Mouse (Mus musculus): ENCODE data around the gene Dusp16. TPM values are rescaled to one million over a fixed set of nuclear protein-coding genes. Genes with fewer than 3 reads are reported as not detected.

The Dusp16 gene
- total RNA-seq, 1 experiment from 2014 or later: 312 TPM

DNA sequence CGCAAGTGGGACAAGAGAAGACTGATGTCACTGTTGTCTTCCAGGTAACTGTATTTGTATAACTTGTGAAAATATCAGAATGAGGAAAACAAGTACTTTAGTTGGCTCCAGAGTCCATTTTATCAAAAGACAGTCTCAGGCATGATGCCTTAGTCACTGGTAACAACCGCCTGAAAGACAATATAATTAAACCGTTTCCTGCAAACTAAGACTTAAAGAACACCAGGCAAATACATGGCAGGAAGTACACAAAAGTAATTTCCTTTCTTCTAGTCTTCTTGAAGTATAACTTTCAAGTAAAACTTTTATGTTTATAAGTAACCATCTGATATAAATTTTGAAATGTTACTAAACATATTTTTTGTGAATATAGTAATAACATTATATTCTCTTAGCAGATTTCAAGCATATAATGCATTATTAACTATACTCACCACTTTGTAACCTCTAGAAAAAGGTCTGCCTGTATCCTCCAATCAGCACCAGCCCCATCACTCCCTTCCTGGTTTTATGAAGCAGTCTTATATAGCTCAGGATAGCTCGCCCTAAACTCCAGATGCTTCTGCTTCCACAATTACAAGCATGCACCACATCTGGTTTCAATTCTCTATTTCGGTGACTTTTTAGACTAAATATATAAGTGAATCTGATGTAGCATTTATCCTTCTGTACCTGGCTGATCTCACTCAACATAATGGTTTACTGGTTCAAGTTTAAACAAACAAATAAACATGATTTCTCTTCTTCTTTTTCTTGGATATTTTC, 40.4 kb downstream of the Dusp16 start:
- ATAC-seq (replicated peaks; ENCODE audit: insufficient number of reproducible peaks, low FRiP score, low TSS enrichment, poor library complexity, severe bottlenecking): peak; percentile 66

DNA sequence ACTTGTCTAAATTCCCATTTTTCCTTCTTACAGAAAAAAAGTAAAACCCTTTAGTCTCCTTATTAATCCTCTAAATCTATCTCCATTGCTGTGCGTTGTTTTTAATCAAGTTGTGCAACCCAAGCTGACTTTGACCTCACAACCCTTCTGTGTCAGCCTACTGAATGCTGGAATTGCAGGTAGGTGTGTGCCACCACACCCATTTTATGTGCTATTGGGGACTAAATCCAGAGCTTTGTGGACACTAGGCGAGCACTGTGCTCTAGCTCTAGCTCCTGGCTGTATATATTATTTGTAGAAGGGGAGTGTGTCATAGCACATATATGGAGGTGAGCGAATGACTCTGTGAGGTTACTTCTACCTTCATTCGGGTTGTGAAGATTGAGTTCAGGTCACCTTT, 41.3 kb downstream of the Dusp16 start:
- ATAC-seq (replicated peaks; ENCODE audit: insufficient number of reproducible peaks, low FRiP score, low TSS enrichment, poor library complexity, severe bottlenecking): no peak

DNA sequence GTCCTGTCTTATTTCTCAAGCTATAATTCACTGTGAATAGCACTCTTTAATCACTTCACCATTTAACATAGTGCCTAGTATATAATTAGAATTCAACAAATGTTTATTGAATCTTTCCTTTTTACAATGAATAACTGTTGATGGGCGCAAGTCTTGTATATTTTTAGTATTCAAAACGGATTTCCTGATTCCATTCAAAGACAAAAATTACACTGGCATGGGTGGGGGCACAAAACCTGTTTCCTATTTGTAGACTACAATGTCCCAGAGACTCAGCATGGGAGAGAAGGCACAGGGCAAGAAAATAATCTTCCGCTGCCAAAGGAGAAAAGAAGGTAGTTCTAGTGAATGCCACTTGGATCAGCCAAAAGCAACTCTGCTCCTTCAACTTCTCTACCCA, 44.3 kb downstream of the Dusp16 start:
- no peak for ATAC-seq (replicated peaks; ENCODE audit: insufficient number of reproducible peaks, low FRiP score, low TSS enrichment, poor library complexity, severe bottlenecking)

DNA sequence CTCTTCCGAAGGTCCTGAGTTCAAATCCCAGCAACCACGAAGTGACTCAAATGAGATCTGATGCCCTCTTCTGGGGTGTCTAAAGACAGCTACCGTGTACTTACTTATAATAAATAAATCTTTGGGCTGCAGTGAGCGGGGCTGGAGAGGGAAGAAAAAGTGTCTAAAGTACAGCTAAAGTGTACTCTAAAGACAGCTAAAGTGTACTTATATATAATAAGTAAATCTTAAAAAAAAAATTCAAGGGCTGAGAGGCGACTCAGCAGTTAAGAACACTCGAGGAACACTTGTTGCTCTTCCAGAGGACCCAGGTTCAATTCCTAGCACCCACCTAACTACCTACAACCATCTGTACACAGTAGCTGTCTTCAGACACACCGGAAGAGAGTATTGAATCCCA, 46.5 kb downstream of the Dusp16 start:
- ATAC-seq (replicated peaks; ENCODE audit: insufficient number of reproducible peaks, low FRiP score, low TSS enrichment, poor library complexity, severe bottlenecking): no peak

DNA sequence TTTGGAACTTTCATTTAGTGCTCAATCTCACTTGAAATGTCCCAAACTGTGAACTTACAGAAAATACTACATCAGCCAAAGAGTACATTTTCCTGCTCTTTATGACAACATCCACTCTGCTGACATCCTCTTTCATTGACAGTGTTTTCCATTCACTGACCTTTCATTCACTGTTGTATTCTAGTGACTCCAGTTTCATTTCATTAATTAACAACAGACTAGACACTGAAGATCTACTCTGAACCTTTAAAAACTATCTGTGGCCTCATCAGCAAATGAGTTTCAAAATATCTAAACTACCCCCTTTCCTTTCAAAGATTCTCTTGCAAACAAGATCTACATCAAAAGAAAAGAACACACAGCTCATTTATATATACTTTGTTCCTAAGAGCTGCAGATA, 48.9 kb downstream of the Dusp16 start:
- ATAC-seq (replicated peaks; ENCODE audit: insufficient number of reproducible peaks, low FRiP score, low TSS enrichment, poor library complexity, severe bottlenecking): no peak

DNA sequence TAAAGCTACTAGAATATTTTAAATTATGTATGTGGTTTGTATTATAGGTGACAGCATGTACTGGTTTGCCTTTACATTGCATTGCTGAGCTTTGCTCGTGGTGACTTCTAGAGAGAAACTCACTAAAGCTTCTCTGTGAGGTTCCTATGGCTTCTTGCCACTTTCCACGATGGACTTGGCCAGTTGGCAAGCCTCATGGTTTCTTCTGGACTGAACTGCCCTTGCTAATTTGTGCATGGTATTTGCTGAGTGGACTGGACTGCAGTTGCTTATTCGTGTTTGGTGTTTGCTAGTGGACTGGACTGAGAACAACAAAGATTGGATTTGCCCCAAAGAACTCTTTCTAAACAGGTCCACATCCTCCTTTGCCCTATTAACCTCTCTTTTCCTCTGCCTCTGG, 55.6 kb downstream of the Dusp16 start:
- ATAC-seq (replicated peaks; ENCODE audit: insufficient number of reproducible peaks, low FRiP score, low TSS enrichment, poor library complexity, severe bottlenecking): no peak

DNA sequence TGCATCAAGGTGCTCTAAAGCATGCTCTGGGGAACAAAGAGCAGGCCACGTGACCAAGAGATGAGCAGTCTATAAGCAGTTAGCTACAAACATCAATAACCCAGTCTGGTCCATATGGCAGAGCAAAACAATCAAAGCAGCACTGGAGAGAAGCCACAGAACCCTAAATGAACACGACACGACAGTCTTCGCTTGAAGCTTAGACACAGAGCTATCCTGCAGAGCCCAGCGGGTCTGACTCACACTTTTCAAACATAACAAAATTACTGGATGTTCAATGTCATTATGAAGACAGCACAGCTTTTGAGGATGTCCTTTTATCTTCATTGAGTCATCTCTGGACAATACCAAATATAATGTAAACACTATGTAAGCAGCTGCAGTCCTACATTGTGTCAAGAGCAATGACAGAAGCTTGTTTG, 58.6 kb downstream of the Dusp16 start:
- 0 out of 2 replicates have a peak, but pooled peaks have one; percentile 31 for ATAC-seq (replicated peaks; ENCODE audit: insufficient number of reproducible peaks, low FRiP score, low TSS enrichment, poor library complexity, severe bottlenecking)

DNA sequence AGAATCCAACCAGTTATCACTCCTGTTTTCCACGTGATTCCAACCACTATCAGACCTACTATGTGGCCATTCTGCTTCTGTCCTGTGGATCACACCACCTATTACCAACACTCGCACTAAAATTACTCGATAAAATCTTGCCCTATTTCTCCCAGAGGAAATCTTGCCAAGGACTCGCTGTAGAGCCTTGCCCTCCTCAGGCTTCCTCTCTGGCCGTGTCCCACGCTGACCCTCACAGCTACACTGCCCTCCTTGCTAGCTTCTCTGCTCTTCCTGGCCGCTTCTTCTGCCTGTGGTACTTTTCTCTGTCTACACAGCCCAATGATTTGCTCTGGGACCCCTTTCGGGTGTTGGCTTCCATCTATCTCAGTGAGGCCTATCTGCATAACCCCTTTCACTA, 59.6 kb downstream of the Dusp16 start:
- no peak for ATAC-seq (replicated peaks; ENCODE audit: insufficient number of reproducible peaks, low FRiP score, low TSS enrichment, poor library complexity, severe bottlenecking)

DNA sequence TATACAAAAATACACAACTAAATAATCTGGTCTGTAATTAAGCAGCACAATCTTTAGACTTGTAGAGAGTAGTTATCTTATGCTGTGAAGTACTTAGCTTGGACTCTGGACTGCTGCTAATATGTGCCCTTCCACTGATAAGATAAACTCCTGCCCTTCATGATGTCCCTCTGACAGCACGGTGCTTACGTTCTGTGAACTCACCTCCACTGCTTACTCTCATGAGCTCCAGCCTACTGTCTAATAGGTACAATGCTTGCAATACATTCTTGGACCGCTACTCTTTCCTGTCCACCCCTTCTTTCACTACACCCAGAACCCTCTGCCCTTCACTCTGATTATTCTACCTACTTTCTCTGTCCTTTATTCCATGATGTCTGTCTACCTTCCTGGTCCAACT, 61.4 kb downstream of the Dusp16 start:
- no peak for ATAC-seq (replicated peaks; ENCODE audit: insufficient number of reproducible peaks, low FRiP score, low TSS enrichment, poor library complexity, severe bottlenecking)

DNA sequence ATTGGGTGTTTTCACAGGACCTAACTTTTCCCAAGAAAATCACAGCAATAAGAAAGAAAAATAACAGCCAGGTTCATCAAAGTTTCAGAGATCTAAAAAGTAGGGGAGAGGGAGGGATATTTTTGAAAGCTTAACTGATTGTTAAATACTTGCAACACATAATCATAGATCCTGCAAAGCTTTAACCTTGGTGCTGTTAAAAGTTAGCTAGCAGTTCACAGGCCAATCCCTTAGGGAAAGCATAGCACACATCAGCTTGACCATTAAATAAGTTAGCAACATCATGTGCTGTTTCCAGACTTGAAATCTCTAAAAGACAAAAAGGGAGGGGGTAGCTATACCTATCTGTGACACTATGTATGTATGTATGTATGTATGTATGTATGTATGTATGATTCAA, 67.0 kb downstream of the Dusp16 start:
- ATAC-seq (replicated peaks; ENCODE audit: insufficient number of reproducible peaks, low FRiP score, low TSS enrichment, poor library complexity, severe bottlenecking): no peak

DNA sequence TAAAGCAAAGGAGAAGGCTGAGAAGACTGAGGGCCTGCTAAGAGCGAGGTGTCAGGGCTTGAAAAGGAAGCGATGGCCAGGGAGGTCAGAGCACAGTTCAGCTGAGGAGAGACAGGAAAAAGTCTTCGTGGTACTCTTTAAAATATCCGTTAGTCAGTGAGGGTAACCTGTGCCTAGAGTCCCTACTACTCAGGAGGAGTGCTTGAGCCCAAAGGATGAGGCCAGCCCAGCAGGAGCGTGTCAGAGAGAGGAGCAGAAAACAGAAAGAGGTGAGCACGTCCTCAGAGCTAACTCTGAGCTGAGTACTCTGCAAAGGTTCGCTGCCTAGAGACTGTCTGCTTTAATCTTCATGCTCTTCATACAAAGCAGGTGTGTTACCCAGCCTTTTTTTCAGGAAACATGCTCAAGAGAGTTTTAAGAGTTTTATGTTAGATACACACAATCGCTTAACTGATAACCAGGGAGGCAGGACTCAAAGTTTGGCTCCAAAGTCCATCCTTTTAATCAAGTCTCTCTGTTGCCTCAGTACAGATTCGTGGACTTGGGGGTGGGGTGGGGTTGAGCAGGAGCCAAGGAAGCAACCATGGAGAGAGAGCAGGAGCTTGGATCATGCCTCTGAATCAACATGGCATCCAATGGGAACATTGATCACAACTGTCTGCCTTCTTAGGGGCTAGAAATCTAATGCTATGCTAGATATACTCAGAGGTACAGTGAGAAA, 68.4 kb downstream of the Dusp16 start:
- no peak for ATAC-seq (replicated peaks; ENCODE audit: insufficient number of reproducible peaks, low FRiP score, low TSS enrichment, poor library complexity, severe bottlenecking)

DNA sequence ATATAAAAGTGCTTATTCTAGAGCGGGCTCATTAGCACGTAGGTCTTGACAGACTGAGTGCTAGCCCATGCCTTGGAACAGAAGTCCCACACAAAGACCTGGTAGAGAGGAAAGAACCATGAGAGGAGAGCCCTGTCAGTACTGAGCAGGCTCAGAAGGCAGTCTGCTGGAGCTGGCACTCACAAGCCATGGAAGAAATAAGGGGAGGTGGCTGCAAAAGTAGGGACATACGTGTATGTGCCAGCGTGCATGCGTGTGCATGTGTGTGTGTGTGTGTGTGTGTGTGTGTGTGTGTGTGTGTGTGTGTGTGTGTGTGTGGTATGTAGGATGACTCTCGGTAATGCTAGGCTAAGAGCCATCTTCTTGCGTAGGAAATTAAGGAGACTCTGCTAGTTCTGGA, 69.1 kb downstream of the Dusp16 start:
- ATAC-seq (replicated peaks; ENCODE audit: insufficient number of reproducible peaks, low FRiP score, low TSS enrichment, poor library complexity, severe bottlenecking): no peak

DNA sequence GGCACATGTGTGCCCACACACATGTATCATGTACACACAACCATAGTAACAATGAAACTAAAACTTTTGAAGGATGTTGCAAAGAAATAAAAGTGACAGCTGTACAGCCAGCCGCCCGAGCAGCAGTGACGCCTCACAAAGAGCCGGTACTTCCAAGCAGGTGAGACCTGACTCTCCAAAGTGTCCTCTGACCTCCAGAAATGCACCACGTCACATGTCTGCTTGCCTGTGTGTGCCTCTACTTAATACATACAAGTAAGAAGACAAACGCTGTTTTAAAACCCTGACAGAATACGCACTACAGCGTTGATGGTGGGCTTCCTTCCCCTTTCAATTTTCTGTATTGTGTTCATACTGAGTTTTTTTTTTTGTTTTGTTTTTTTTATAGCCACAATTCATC, 69.5 kb downstream of the Dusp16 start:
- no peak for ATAC-seq (replicated peaks; ENCODE audit: insufficient number of reproducible peaks, low FRiP score, low TSS enrichment, poor library complexity, severe bottlenecking)

DNA sequence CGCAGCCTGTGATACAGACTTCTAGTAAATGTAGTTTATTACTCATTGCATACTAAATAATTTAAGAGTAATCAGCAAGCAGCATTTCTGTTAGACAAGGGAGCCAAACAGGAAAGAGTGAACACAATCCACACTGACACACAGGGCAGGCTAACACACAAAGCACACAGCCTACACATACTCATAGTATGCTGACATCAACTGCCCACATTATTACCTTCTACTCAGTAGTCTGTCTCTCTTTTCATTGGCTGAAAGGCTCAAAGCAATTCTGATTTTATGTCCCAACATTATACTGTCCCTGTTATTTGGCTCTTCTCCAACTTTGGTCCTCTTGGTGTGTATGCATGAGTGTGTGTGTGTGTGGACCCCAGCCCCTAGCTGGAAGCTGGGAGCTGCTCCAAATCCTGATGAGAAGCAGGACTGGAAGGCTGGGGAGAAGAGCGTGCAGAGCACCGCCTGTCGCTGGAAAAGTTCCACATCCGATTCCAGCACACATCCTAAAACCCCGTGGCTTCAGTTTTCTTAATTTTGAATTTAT, 70.6 kb downstream of the Dusp16 start:
- ATAC-seq (replicated peaks; ENCODE audit: insufficient number of reproducible peaks, low FRiP score, low TSS enrichment, poor library complexity, severe bottlenecking): no peak

DNA sequence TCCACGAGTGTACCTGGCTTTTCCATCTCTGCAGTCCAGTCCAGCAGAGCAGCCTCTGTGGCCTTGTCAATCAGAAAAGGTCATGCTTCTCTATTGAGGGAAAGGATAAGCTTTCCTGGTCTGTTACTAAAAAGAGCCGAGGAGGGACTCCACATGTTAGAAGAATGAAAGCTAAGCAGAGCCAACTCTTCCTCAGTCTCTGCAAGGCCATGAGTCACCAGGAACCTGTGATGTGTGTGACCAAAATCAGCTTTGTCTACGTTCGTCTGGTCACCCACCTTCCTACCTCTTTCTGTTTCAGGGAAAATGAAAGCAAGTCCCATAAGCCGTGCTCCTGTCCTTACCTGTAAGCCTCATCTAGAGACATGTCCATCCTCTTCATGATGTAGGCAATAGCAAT, 72.3 kb downstream of the Dusp16 start:
- ATAC-seq (replicated peaks; ENCODE audit: insufficient number of reproducible peaks, low FRiP score, low TSS enrichment, poor library complexity, severe bottlenecking): no peak

DNA sequence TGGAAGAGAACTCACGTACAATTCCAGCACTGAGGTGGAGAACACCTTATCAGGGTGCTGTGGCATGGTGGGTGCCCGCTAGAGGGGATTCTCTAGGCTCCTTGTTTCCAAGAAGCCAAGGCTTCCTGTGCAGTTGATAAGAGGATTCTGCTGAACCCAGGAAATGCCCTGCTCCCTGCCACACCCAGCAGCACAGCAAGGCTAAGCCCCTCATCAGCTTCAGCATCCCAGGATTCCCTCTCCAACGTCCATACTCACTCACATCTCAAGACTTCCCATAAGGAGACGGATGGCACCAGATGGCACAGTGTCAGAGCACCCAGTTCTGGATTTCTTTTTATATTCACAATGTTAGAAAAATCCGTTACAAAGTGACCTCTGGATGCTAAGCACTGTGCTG, 73.3 kb downstream of the Dusp16 start:
- no peak for ATAC-seq (replicated peaks; ENCODE audit: insufficient number of reproducible peaks, low FRiP score, low TSS enrichment, poor library complexity, severe bottlenecking)

DNA sequence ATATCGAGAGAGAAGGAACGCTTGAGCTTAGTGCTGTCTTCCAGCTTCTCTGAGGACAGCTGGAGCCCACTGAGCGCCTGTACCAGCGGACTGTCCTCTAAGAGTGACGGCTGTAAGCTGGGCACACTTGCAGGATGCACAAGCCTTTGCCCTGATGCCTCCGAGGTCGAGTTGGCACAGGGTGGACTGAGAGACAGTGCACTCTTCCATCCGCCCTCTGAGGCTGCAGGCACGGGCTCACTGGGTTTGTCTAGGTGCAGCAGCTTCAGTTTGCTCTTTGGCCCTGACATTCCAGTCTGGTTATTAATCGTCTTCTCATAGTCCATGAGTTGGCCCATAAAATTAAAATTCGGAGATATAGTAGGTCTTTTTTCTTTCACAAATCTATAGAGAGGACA, 73.8 kb downstream of the Dusp16 start:
- ATAC-seq (replicated peaks; ENCODE audit: insufficient number of reproducible peaks, low FRiP score, low TSS enrichment, poor library complexity, severe bottlenecking): no peak

DNA sequence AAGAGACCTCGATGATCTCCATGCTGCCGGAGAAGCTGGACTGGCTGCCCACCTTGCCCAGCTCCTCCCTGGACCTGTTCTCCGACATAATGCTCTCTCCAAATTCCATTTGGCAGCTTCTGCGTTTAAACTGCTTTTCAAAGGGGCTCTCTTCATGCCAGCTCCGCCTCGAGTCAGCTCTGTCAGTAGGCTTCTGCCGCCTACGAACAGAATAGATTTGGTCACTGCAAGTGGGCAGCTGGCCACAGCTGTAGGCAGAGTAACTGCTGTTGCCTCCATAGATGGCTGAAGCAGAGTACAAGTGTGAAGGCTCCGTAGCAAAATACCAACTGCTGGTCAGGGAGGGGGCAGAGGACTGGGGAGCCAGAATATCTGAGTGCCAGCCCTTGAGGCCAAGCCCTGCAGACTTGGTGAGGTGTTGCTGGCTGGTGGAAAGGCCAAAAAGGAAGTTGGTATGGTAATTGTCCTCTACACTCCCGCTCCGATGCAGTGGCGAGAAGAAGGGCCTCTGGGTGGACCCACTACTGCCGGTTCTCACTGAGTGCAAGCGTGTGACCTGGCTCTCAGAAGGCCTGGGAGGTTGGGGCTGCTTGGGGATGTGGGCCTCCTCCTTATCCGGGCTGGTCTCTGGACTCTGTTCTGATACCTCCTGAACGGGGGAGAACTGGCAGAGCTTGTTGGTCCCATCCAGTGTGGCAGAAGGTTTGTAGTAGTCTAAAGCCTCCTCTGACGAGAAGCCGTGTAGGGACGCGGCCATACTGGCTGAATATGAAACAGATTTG, 74.3 kb downstream of the Dusp16 start:
- ATAC-seq (replicated peaks; ENCODE audit: insufficient number of reproducible peaks, low FRiP score, low TSS enrichment, poor library complexity, severe bottlenecking): peak; percentile 14; the same call in 1 of the 2 replicates

DNA sequence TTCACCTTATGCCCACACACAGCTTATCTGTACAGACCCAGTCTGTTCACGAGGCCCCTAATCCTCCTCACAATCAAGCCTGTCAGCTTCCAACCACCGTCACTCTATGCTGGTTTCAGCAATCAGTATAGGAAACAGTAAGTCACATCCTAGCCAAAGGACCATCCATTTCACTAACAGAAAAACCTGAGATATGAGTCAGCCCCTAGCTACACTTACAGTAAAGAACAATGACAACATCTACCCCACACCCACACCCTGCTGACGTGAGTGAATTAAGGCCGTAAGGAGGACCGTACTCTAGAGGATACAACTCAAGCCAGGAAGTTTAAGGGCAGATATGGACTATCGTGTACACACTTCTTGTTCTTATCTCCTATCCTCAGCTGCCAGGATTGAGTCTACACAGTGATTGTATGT, 76.2 kb downstream of the Dusp16 start:
- ATAC-seq (replicated peaks; ENCODE audit: insufficient number of reproducible peaks, low FRiP score, low TSS enrichment, poor library complexity, severe bottlenecking): no peak
